Mouse (Mus musculus) olfactory bulb, adult 2 months (tissue): ENCODE measurements around the gene Rhot2.

Source experiments
- CTCF ChIP-seq: fragments of 200-500 bp; IDR thresholded peaks from 2 replicates; pipeline ENCODE4 v1.5.1; 2012; ENCODE audit warnings: low read depth, mild to moderate bottlenecking, low read length, moderate library complexity; ENCODE audit not compliant: insufficient read depth
- POLR2A ChIP-seq: fragments of 200-500 bp; IDR thresholded peaks from 2 replicates; pipeline ENCODE4 v1.6.1; 2012; ENCODE audit warnings: mild to moderate bottlenecking, low read depth, low read length, moderate library complexity; ENCODE audit not compliant: insufficient read depth

GRCm38 (mm10) chr17:25833291-25833663 is 11.4 kb downstream of the Rhot2 start, which contains the start of gene Stub1:
- TF ChIP-seq CTCF, result no peak
- no peak for TF ChIP-seq POLR2A
